Mouse (Mus musculus) induced T-regulatory cell, adult 2 months (primary cell): ENCODE results near the gene 9930022D16Rik.

Experiments used
- DNase-seq: peaks from one replicate; pipeline ENCODE4 v3.0.0-alpha.2; 2012; ENCODE audit warnings: low read depth

Gene 9930022D16Rik

GRCm38 (mm10) chr11:109417472-109418040 is 3.8 kb downstream of the 9930022D16Rik start:
- DNase-seq = peak; percentile 77

GRCm38 (mm10) chr11:109419461-109419860 is 5.7 kb downstream of the 9930022D16Rik start:
- DNase-seq = no peak

- DNase-seq = peak; percentile 95
Observed at GRCm38 (mm10) chr11:109419961-109420566, 6.3 kb downstream of the 9930022D16Rik start.

GRCm38 (mm10) chr11:109420567-109420962 is 6.8 kb downstream of the 9930022D16Rik start:
- peak; percentile 93 for DNase-seq

GRCm38 (mm10) chr11:109421205-109421604 is 7.5 kb downstream of the 9930022D16Rik start:
- peak; percentile 70 for DNase-seq

GRCm38 (mm10) chr11:109422263-109422662 is 8.5 kb downstream of the 9930022D16Rik start:
- peak; percentile 43 for DNase-seq

- no peak for DNase-seq
Observed at GRCm38 (mm10) chr11:109423294-109423693, 9.6 kb downstream of the 9930022D16Rik start.

GRCm38 (mm10) chr11:109425392-109426271 is 11.9 kb downstream of the 9930022D16Rik start, which contains the start of gene Amz2:
Amz2 (plus strand) TSS chr11:109425946.
- DNase-seq = peak; percentile 100

GRCm38 (mm10) chr11:109426272-109426586 is 12.5 kb downstream of the 9930022D16Rik start:
- DNase-seq = no peak

GRCm38 (mm10) chr11:109427353-109427752 is 13.6 kb downstream of the 9930022D16Rik start:
- DNase-seq = peak; percentile 57

GRCm38 (mm10) chr11:109434233-109434798 is 20.6 kb downstream of the 9930022D16Rik start:
- DNase-seq = peak; percentile 82

GRCm38 (mm10) chr11:109436889-109437288 is 23.2 kb downstream of the 9930022D16Rik start:
- no peak for DNase-seq

- DNase-seq = peak; percentile 31
Observed at GRCm38 (mm10) chr11:109439209-109439608, 25.5 kb downstream of the 9930022D16Rik start.

- DNase-seq = peak; percentile 91
Observed at GRCm38 (mm10) chr11:109439829-109440340, 26.2 kb downstream of the 9930022D16Rik start.

GRCm38 (mm10) chr11:109440641-109441040 is 26.9 kb downstream of the 9930022D16Rik start:
- DNase-seq = no peak

- peak; percentile 92 for DNase-seq
Observed at GRCm38 (mm10) chr11:109441119-109441518, 27.4 kb downstream of the 9930022D16Rik start.

GRCm38 (mm10) chr11:109442166-109442730 is 28.5 kb downstream of the 9930022D16Rik start:
- peak; percentile 52 for DNase-seq

GRCm38 (mm10) chr11:109443468-109444263 is 29.9 kb downstream of the 9930022D16Rik start:
- peak; percentile 29 for DNase-seq

GRCm38 (mm10) chr11:109444600-109444999 is 30.9 kb downstream of the 9930022D16Rik start:
- peak; percentile 63 for DNase-seq

- peak; percentile 84 for DNase-seq
Observed at GRCm38 (mm10) chr11:109445438-109446035, 31.8 kb downstream of the 9930022D16Rik start.

- no peak for DNase-seq
Observed at GRCm38 (mm10) chr11:109451169-109451568, 37.5 kb downstream of the 9930022D16Rik start.
